Mouse (Mus musculus): ENCODE data around the gene Rab8b. TPM values are rescaled to one million over a fixed set of nuclear protein-coding genes. Genes with fewer than 3 reads are reported as not detected.

Gene Rab8b
- total RNA-seq, 2 experiments from 2014 or later = 34.6 to 38.7 TPM

Other genes with a start within 250 kb of the Rab8b start
- 10 to 100 TPM; 15.5 to 20.4 TPM for gene Car12, start 206.0 kb downstream of the Rab8b start, total RNA-seq (2021)
- gene Aph1b, start 124.2 kb downstream of the Rab8b start, total RNA-seq (2021) = 10 to 100 TPM; 22.9 to 23.4 TPM
- under 1 TPM; 0.42 to 0.46 TPM for gene Gm10647, start 122.6 kb downstream of the Rab8b start, total RNA-seq (2021)
- gene Aph1c, start 85.0 kb downstream of the Rab8b start, total RNA-seq (2021) = 1 to 10 TPM; 6.2 to 7.9 TPM
- 10 to 100 TPM; 34.6 to 37.2 TPM for gene Rps27l, start 26.4 kb upstream of the Rab8b start, total RNA-seq (2021)
- gene Lactb, start 55.8 kb upstream of the Rab8b start, total RNA-seq (2021) = 10 to 100 TPM; 17.1 to 18.1 TPM
- gene Tpm1, start 129.7 kb upstream of the Rab8b start, total RNA-seq (2021) = 100 to 1,000 TPM; 234 to 249 TPM